Mouse (Mus musculus) cortical plate, adult 2 months (tissue): ENCODE results near the gene Lats2.

ENCODE experiments used
- CTCF ChIP-seq: fragments of 200-500 bp; IDR thresholded peaks from 2 replicates; pipeline ENCODE4 v1.5.1; 2011; ENCODE audit warnings: mild to moderate bottlenecking, control low read depth, low read length; ENCODE audit not compliant: insufficient read depth; ENCODE audit errors: extremely low read depth
- POLR2A ChIP-seq: fragments of 200-500 bp; IDR thresholded peaks from 2 replicates; pipeline ENCODE4 v1.6.1; 2011; ENCODE audit warnings: mild to moderate bottlenecking, low read length, control low read depth; ENCODE audit not compliant: insufficient read depth; ENCODE audit errors: extremely low read depth

DNA sequence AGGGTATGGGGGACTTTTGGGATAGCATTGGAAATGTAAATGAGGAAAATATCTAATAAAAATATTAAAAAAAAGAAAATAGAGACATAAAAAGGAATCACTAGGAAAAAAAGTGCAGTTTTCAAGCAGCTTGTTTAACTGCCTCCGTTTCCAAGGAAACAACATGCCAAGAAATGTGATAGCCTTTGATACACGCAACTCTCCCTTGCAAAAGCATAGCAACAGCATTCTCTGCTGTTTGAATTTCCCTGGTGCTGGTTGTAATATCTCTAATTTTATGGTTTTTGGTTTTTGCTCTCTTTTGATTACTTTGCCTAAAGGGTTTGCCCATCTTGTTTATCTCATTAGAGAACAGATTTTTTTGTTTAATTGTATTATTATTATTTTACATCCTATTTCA lies 82.7 kb downstream of the Lats2 start:
- TF ChIP-seq POLR2A (no peak), CTCF (no peak)
